Mouse (Mus musculus) ES-E14 (cell line): ENCODE results near the gene Hoxa5. TPM values are rescaled to one million over a fixed set of nuclear protein-coding genes. Genes with fewer than 3 reads are reported as not detected.

ENCODE experiments used
- DNase-seq: peaks from one replicate; pipeline ENCODE4 v3.0.0-alpha.2; 2013; ENCODE audit warnings: low read depth, low spot score
- H3K27ac ChIP-seq: 2 replicates; pipeline ENCODE4 v1.5.1; 2012; ENCODE audit warnings: low read depth, mild to moderate bottlenecking, low read length, moderate library complexity, mixed read lengths; ENCODE audit not compliant: poor library complexity, insufficient read depth, severe bottlenecking
- H3K36me3 ChIP-seq: 2 replicates; pipeline ENCODE4 v1.6.1; 2012; ENCODE audit warnings: mild to moderate bottlenecking, low read length, moderate library complexity, mixed read lengths; ENCODE audit not compliant: control insufficient read depth, poor library complexity, insufficient read depth, severe bottlenecking
- H3K4me1 ChIP-seq, 2 experiments: fragments of 150-350 bp in 1 of 2; sonication (generic) in 1 of 2; 2 replicates each; pipeline ENCODE4 v1.6.1; 2012; ENCODE audit warnings: low read length in 2 of 2, mild to moderate bottlenecking in 1 of 2, mixed read lengths in 1 of 2; ENCODE audit not compliant: control insufficient read depth in 2 of 2, insufficient read depth in 2 of 2, poor library complexity in 1 of 2
- H3K4me3 ChIP-seq, 2 experiments: fragments of 150-350 bp in 1 of 2; sonication (generic) in 1 of 2; 2 replicates each; pipeline ENCODE4 v1.5.1; 2012; ENCODE audit warnings: low read length in 2 of 2, low read depth in 1 of 2, mild to moderate bottlenecking in 1 of 2, mixed read lengths in 1 of 2; ENCODE audit not compliant: insufficient read depth in 1 of 2, poor library complexity in 1 of 2, severe bottlenecking in 1 of 2
- H3K9ac ChIP-seq: 2 replicates; pipeline ENCODE4 v1.6.1; 2012; ENCODE audit warnings: low read depth, mild to moderate bottlenecking, low read length, mixed read lengths; ENCODE audit not compliant: poor library complexity, insufficient read depth, severe bottlenecking
- H3K9me3 ChIP-seq: fragments of 150-350 bp; sonication (generic); 2 replicates; pipeline ENCODE4 v1.6.1; 2012; ENCODE audit warnings: low read depth, mild to moderate bottlenecking, low read length; ENCODE audit not compliant: control insufficient read depth, insufficient read depth
- CHD2 ChIP-seq: IDR thresholded peaks from 2 replicates; pipeline ENCODE4 v1.6.1; 2014; ENCODE audit warnings: mild to moderate bottlenecking, low read depth, low read length, inconsistent platforms
- HCFC1 ChIP-seq: IDR thresholded peaks from 2 replicates; pipeline ENCODE4 v1.6.1; 2012; ENCODE audit warnings: low read length, inconsistent platforms, borderline replicate concordance; ENCODE audit not compliant: insufficient read depth
- MAFK ChIP-seq: IDR thresholded peaks from 2 replicates; pipeline ENCODE4 v1.6.1; 2014; ENCODE audit warnings: mild to moderate bottlenecking, low read depth, low read length, inconsistent platforms; ENCODE audit not compliant: insufficient read depth
- ZC3H11A ChIP-seq: IDR thresholded peaks from 2 replicates; pipeline ENCODE4 v1.6.1; 2012; ENCODE audit warnings: low read depth, mild to moderate bottlenecking, inconsistent platforms, low read length, borderline replicate concordance
- ZNF384 ChIP-seq: IDR thresholded peaks from 2 replicates; pipeline ENCODE4 v1.6.1; 2012; ENCODE audit warnings: low read depth, low read length, inconsistent platforms
- in situ Hi-C, 2 experiments: fragments of 600-800 bp; cut with MboI; formaldehyde crosslinking; loops; one replicate each; pipeline ENCODE4 v1.15.1; 2025; ENCODE audit warnings: low sequenced_read_pairs in 2 of 2, inconsistent platforms in 1 of 2; ENCODE audit not compliant: unreplicated experiment in 2 of 2
- total RNA-seq: library from RNA; depleted of rRNA; stranded (reverse); fragments of 300-350 nt; gene quantifications from 2 replicates; pipeline ENCODE4 v1.2.3, GENCODE M21; 2012

Gene Hoxa5
- total RNA-seq, 1 experiment, result 0.49 TPM

DNA sequence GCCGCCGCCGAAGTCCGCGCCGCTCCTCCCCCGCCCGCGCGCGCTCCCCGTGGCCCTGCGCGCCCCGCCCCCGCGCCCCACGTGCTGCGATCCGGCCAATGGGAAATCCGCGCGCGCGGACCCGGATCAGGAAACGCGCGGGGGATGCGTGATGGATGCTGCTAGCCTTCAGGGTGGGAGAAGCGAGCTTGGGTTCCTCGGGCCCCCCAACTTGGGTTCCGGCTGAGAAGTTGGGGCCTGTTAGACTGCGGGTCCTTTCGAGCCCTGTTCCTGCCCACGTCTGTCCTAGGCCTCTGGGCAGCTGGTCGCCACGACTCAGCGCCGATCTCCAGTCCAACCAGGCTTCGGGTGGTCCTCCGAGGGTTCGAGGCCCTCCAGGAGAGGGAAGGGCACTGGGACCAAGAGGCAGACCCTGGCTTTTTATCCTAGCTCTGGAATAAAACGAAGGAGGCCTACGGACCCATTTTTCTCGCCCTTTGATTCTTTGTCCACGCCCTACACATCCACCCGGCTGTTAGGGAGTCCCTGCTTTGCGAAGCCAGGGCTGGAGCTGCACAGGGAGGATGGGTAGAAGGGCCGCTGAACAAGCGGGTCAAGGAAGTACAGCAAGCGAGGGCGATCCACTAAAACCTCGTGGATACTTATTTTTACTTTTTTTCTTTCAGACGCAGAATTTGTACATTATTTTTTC is 12.4 kb downstream of the Hoxa5 start:
- peaks cover 0 to 2% of the 10 kb centered on the region in 2 experiments; a peak in 1 of 4 replicates for H3K4me1 ChIP-seq
- in situ Hi-C loops, result no loop called here
- no peak for TF ChIP-seq ZC3H11A
- TF ChIP-seq ZNF384, result no peak
- TF ChIP-seq MAFK, result no peak
- H3K4me3 ChIP-seq, result peak overlapping the region; percentile 67 to 74
- no peaks in the 10 kb centered on the region for H3K36me3 ChIP-seq
- H3K9ac ChIP-seq, result peak overlapping the region; percentile 67
- H3K9me3 ChIP-seq, result no peaks in the 10 kb centered on the region
- DNase-seq, result no peak
- no peak overlapping the region for H3K27ac ChIP-seq

DNA sequence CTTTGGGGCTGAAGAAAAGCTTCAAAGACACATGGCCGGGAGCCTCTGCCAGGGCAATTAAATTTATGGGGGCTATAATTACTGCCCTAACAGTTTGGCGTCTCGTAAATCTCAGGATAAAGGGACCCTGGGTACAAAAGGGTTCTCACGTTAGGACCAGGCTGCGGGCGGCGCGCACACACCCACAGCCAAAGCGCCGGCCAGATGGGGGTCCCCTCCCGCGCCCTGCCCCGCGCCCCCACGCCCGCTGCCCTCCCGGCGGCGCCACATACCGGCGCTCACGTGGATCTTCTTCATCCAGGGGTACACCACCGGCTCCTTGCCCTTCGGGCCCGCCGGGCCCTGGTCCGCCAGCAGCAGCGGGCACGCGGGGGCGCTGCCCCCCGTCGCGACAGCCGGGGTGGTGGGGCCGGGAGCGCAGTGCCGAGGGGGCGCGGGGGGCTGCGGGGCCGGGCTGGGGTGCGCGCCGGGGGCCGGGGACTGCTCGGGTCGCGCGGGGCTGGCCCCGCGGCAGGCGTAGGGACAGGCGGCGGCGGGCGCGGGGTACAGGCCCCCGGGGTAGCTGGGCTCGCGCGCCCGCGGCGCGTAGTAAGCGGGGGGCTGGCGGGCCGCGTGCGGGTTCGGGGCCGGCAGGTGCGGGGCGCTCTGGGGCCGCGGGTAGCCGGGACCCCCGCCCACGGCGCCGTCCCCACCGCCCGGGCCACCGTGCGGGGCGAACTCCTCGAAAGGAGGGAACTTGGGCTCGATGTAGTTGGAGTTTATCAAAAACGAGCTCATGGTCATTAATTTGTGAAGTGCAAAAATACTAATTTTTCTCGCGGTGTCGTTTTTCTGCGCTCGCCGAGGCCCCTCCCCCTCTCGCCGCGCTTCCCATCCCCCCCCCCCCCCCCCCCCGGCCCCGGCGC is 13.2 kb downstream of the Hoxa5 start, which contains the start of gene Hoxa4:
Gene Hoxa4, minus strand, starts transcription at position 848 of the 905 bp plus-strand sequence.
- Histone ChIP-seq H3K4me3 (peak within 1 kb of the TSS; percentile 67 to 74), H3K36me3 (no peaks in the 10 kb centered on the region), H3K4me1 (peaks cover 0 to 2% of the 10 kb centered on the region in 2 experiments; a peak in 1 of 4 replicates), H3K27ac (no peak within 1 kb of the TSS), H3K9me3 (no peaks in the 10 kb centered on the region), H3K9ac (peak within 1 kb of the TSS; percentile 67)
- no peak for TF ChIP-seq ZC3H11A
- in situ Hi-C loops, result no loop called here
- DNase-seq, result no peak

GRCm38 (mm10) chr6:52190410-52190809 is 14.0 kb downstream of the Hoxa5 start:
- DNase-seq, result no peak
- H3K27ac ChIP-seq, result no peak overlapping the region

GRCm38 (mm10) chr6:52189909-52190308 is 14.5 kb downstream of the Hoxa5 start:
- TF ChIP-seq HCFC1 (no peak), CHD2 (no peak), ZNF384 (no peak), MAFK (no peak), ZC3H11A (no peak)
- Histone ChIP-seq H3K4me1 (peaks cover 0 to 2% of the 10 kb centered on the region in 2 experiments; a peak in 1 of 4 replicates), H3K9ac (no peak overlapping the region), H3K27ac (no peak overlapping the region), H3K4me3 (no peak overlapping the region), H3K36me3 (no peaks in the 10 kb centered on the region), H3K9me3 (no peaks in the 10 kb centered on the region)
- no peak for DNase-seq
- in situ Hi-C loops, result no loop called here

More at GRCm38 (mm10) chr6:52190410-52190809, 14.0 kb downstream of the Hoxa5 start:
- Histone ChIP-seq H3K4me1 (peaks cover 0 to 2% of the 10 kb centered on the region in 2 experiments; a peak in 1 of 4 replicates), H3K9ac (no peak overlapping the region), H3K4me3 (no peak overlapping the region), H3K9me3 (no peaks in the 10 kb centered on the region), H3K36me3 (no peaks in the 10 kb centered on the region)
- TF ChIP-seq CHD2, result no peak
- TF ChIP-seq HCFC1, result no peak
- no peak for TF ChIP-seq ZC3H11A
- no peak for TF ChIP-seq MAFK
- no peak for TF ChIP-seq ZNF384
- in situ Hi-C loops, result no loop called here
